Mouse (Mus musculus): Measurements from ENCODE around the gene Gnl1. TPM values are rescaled to one million over a fixed set of nuclear protein-coding genes. Genes with fewer than 3 reads are reported as not detected.

Gene Gnl1
- polyA plus RNA-seq, 1 experiment from 2014 or later, result 59.2 TPM

DNA sequence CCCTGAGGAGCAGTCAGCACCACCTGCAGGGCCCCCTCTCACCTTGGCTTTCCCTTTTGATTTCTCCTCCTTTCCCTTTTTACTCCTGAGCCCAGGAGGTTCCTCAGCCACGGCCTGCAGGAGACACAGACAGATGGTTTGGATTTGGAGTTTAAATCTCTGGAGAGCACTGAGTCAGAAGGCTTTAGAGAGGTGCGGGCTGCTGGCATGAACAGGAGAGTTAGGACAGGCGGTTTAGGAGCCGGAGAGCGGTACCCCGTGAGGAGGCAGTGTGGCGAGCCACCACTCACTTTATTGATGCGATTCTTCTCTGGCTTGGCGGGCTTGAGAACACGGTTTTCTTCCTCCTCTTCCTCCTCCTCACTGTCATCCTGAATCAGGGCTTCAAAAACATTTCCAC is 16.4 kb upstream of the Gnl1 start:
- Histone ChIP-seq H3K36me3 (peaks cover 96% of the 10 kb centered on the region), H3K27me3 (no peaks in the 10 kb centered on the region), H3K4me2 (no peak overlapping the region), H3K27ac (no peak overlapping the region), H3K4me1 (replicated peaks) (peaks cover 2% of the 10 kb centered on the region; the same call in 1 of the 2 replicates), H3K9me3 (no peaks in the 10 kb centered on the region), H3K4me3 (replicated peaks) (no peak overlapping the region), H3K9ac (replicated peaks) (no peak overlapping the region)
- WGBS, result 84% methylated on average over 10 of the region's 10 CpGs
- no peak for ATAC-seq (ENCODE audit: insufficient number of reproducible peaks, insufficient read depth, low FRiP score, low TSS enrichment, low read depth)

DNA sequence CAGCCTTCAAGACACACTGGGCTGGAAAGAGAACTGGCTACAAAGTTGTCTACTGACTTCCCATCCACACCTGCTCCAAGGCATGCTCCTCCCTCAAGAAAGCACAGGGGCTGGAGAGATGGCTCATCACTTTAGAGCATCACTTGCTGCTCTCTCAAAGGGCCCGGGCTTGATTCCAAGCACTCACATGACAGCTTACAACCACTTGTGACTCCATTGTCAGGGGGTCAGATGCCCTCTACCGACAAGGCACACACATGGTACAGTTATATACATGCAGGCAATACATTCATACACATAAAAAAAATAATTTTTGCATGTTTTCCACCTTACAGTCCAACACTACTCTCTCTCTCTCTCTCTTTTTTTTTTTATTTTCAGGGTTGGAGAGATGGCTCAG is 12.0 kb upstream of the Gnl1 start:
- Histone ChIP-seq H3K9ac (replicated peaks) (no peak overlapping the region), H3K4me1 (replicated peaks) (peaks cover 17% of the 10 kb centered on the region), H3K4me3 (replicated peaks) (no peak overlapping the region), H3K4me2 (no peak overlapping the region), H3K9me3 (no peaks in the 10 kb centered on the region), H3K36me3 (peaks cover 61% of the 10 kb centered on the region), H3K27me3 (no peaks in the 10 kb centered on the region), H3K27ac (no peak overlapping the region)
- ATAC-seq (ENCODE audit: insufficient number of reproducible peaks, insufficient read depth, low FRiP score, low TSS enrichment, low read depth), result no peak
- 90% methylated on average over 2 of the region's 2 CpGs for WGBS

DNA sequence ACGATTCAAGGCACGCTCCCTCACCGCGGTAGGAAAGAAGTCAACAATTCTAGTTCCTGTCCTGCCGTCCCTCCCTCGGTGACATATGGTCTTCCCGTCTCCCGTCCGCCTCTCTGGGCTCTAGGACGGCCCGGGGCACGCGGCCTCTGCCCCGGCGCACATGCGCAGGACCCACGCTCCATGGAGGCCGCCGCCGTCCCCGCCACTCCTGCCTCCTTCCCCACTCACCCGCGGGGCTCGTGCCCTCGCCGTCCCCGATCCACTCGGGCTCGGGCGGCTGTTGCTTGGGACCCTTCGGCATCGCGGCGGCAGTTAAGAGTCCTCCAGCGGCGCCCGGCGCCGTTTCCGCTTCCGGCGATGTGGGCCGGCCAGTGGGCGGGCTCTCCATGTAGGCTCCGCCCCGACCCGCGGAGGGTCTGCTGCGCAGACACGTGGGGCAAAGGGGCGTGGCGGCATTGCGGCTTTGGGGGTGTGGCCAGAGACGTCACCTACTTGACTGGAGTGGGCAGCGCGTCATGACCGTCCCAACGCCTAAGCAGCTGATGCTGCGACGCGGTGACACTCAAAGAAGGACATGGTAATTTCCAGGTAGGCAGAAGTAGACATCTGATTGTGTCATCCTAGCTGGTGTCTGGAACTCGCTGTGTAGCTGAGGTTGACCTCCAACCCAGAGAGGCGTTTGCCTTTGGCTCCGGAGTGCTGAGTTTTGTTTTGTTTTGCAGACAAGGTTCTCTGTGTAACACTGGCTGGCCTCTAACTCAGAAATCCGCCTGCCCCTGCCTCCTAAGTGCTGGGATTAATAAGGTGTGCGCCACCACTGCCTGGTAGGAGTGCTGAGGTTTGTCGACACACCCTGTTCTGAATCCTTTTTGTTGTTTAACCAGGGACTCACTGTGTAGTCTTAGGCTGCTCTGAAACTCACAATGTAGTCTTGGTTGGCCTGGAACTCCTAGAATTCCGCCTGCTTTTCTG is 9.9 kb upstream of the Gnl1 start, which contains the start of gene Abcf1:
TSS of gene Abcf1 (minus strand) at position 344 of the 972 bp plus-strand sequence.
- peak within 1 kb of the TSS; percentile 86 for H3K4me2 ChIP-seq
- H3K27me3 ChIP-seq, result no peaks in the 10 kb centered on the region
- peak; percentile 95 for ATAC-seq (ENCODE audit: insufficient number of reproducible peaks, insufficient read depth, low FRiP score, low TSS enrichment, low read depth)
- peak within 1 kb of the TSS; percentile 86 for H3K9ac ChIP-seq (replicated peaks)
- H3K4me1 ChIP-seq (replicated peaks), result peaks cover 17% of the 10 kb centered on the region
- H3K27ac ChIP-seq, result peak within 1 kb of the TSS; percentile 69
- H3K4me3 ChIP-seq (replicated peaks), result peak within 1 kb of the TSS; percentile 89
- under 1% methylated on average over 68 of the region's 68 CpGs for WGBS
- H3K36me3 ChIP-seq, result peaks cover 57% of the 10 kb centered on the region
- no peaks in the 10 kb centered on the region for H3K9me3 ChIP-seq

DNA sequence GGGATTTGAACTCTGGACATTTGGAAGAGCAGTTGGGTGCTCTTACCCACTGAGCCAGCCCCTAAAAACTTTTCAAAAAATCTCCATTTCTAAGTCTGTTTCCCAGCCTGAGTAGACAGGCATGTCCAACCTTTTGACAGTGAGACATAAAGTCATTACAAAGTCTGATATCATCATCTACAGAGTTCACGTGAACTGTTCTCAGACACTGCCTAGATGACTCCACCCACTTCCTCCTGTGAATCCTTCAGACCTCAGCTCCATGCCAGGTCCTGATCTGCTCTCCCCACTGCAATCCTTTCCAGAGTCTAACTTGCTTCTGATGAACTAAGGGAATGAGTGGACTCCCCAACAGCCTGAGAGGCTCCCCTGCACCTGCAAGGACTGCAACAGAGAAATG is 7.5 kb upstream of the Gnl1 start:
- Histone ChIP-seq H3K4me1 (replicated peaks) (peaks cover 17% of the 10 kb centered on the region), H3K27me3 (no peaks in the 10 kb centered on the region), H3K9me3 (no peaks in the 10 kb centered on the region), H3K4me3 (replicated peaks) (no peak overlapping the region), H3K27ac (no peak overlapping the region), H3K9ac (replicated peaks) (no peak overlapping the region), H3K4me2 (no peak overlapping the region), H3K36me3 (peaks cover 51% of the 10 kb centered on the region)
- 79% methylated on average over 1 of the region's 1 CpGs for WGBS
- no peak for ATAC-seq (ENCODE audit: insufficient number of reproducible peaks, insufficient read depth, low FRiP score, low TSS enrichment, low read depth)

DNA sequence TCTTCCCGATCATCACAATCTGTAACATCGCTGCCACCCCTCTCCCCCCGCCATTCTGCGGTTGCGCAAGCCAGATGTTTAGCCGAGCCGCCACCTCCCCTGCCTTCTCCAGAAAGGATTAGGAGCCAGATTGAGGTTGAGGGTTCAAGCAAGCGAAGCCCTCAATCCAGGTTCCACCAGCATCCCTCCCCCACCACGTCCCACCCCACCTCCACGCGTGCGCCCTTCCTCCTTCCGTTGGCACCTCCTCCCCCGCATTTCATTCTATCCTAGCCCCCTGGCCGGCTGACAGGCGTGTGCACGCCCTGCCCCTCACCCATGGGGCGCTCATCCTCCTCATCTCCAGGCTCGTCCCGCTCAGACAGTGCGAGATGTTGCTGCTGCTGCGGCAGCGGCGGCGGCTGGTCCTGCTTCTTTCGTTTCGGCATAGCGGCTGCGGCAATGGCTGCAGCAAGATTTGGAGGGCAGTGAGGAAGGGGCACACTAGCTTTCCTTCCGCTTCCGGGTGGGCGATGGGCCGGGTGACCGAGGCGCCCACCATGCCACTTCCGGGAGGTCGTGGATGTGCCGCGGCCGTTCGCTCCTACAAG is 745 bp upstream of the Gnl1 start:
- under 1% methylated on average over 41 of the region's 41 CpGs for WGBS
- Histone ChIP-seq H3K4me1 (replicated peaks) (peaks cover 22% of the 10 kb centered on the region), H3K36me3 (peaks cover 57% of the 10 kb centered on the region), H3K27me3 (no peaks in the 10 kb centered on the region), H3K4me2 (peak overlapping the region; percentile 89), H3K9me3 (no peaks in the 10 kb centered on the region), H3K27ac (peak overlapping the region; percentile 95), H3K4me3 (replicated peaks) (peak overlapping the region; percentile 88), H3K9ac (replicated peaks) (peak overlapping the region; percentile 83)
- peak; percentile 76 for ATAC-seq (ENCODE audit: insufficient number of reproducible peaks, insufficient read depth, low FRiP score, low TSS enrichment, low read depth)

DNA sequence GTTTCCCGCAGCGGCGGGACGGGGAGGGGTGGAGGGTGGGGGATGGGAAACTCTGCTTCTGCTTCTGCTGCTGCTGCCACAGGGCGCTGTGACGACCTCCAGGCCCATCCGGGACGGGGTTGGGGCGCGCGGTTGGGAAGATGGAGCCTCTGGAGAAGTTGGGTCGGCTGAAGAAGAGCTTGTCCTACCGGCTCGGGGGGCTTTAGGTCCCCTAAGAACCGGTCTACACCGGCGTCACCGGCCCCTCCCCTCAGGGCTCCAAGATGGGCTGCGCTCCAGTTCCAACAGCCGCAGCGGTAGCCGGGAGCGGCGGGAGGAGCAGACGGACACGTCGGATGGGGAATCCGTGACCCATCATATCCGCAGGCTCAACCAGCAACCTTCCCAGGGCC is 708 bp downstream of the Gnl1 start:
- WGBS, result 1% methylated on average over 29 of the region's 29 CpGs
- H3K4me2 ChIP-seq, result peak overlapping the region; percentile 89
- peak overlapping the region; percentile 83 for H3K9ac ChIP-seq (replicated peaks)
- H3K4me1 ChIP-seq (replicated peaks), result peaks cover 22% of the 10 kb centered on the region
- peak overlapping the region; percentile 88 for H3K4me3 ChIP-seq (replicated peaks)
- H3K27ac ChIP-seq, result peak overlapping the region; percentile 95
- H3K9me3 ChIP-seq, result no peaks in the 10 kb centered on the region
- peaks cover 59% of the 10 kb centered on the region for H3K36me3 ChIP-seq
- no peaks in the 10 kb centered on the region for H3K27me3 ChIP-seq
- ATAC-seq (ENCODE audit: insufficient number of reproducible peaks, insufficient read depth, low FRiP score, low TSS enrichment, low read depth), result peak; percentile 39; the same call in 1 of the 2 replicates

DNA sequence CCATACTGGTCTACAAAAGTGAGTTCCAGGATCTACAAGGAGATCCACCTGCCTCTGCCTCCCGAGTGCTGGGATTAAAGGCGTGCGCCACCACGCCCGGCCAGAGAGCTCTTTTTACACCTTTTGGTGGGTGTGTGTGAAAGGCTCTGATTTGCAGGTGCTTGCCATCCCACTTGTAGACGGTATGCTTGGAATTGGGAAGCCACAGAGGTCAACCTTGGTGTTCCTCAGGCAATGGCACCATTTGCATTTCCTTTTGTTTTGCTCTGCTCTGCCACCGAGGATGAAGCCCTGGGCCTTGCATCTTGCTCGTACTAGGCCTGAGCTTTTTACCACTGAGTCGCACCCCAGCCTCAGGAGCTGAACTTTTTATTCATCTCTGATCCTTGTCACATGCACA is 2.1 kb downstream of the Gnl1 start:
- peaks cover 22% of the 10 kb centered on the region for H3K4me1 ChIP-seq (replicated peaks)
- H3K9ac ChIP-seq (replicated peaks), result no peak overlapping the region
- H3K36me3 ChIP-seq, result peaks cover 60% of the 10 kb centered on the region
- no peak overlapping the region for H3K4me3 ChIP-seq (replicated peaks)
- H3K4me2 ChIP-seq, result 0 out of 2 replicates have a peak overlapping the region, but pooled peaks have one; percentile 89
- H3K27ac ChIP-seq, result no peak overlapping the region
- WGBS, result 91% methylated on average over 9 of the region's 9 CpGs
- no peaks in the 10 kb centered on the region for H3K9me3 ChIP-seq
- no peak for ATAC-seq (ENCODE audit: insufficient number of reproducible peaks, insufficient read depth, low FRiP score, low TSS enrichment, low read depth)
- no peaks in the 10 kb centered on the region for H3K27me3 ChIP-seq

DNA sequence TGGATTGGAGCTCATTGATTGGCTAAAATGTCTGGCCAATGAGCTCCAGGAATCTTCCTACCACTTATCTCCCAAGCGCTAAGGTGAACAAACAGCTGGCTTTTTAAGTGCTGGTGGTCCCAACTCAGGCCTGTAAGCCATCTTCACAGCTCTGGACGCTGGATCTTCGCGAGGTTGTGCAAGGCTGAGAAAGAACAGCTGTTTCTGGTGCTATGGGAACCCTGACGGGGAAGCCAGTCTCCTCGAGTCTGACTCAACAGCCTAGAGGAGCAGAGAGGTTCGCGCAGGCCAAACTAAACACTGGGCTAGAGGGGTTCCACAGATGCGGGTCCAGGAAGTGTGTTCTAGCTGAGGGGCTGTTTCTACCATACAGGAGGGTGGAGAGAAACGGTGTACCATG is 12.1 kb downstream of the Gnl1 start:
- WGBS, result 45% methylated on average over 10 of the region's 10 CpGs
- no peak overlapping the region for H3K27ac ChIP-seq
- ATAC-seq (ENCODE audit: insufficient number of reproducible peaks, insufficient read depth, low FRiP score, low TSS enrichment, low read depth), result no peak

DNA sequence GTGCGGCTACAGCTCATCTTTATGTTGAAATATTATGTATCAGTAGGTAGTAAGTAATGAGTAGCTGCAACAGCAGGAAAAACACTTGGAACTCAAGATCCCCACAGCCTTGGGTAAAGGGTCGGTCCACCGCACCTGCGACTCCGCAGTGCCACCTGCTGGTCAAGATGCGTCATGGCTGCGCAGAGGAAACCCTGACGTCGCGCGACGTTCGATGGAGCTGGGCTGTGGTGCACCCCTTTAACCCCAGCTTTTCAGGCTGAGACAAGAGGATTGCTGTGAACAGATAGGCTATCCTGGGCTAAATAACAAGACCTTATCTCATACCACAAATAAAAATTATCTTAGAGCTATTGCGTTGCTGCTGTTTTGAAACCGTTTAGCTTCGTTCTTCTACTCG is 14.0 kb downstream of the Gnl1 start:
- WGBS, result 8% methylated on average over 17 of the region's 17 CpGs

More for the DNA sequence above, 12.1 kb downstream of the Gnl1 start:
- 0 out of 2 replicates have a peak overlapping the region, but pooled peaks have one; percentile 7 for H3K4me2 ChIP-seq
- H3K4me1 ChIP-seq (replicated peaks), result peaks cover 8% of the 10 kb centered on the region
- no peaks in the 10 kb centered on the region for H3K9me3 ChIP-seq
- no peaks in the 10 kb centered on the region for H3K27me3 ChIP-seq
- no peak overlapping the region for H3K9ac ChIP-seq (replicated peaks)
- H3K36me3 ChIP-seq, result peaks cover 32% of the 10 kb centered on the region
- H3K4me3 ChIP-seq (replicated peaks), result no peak overlapping the region

DNA sequence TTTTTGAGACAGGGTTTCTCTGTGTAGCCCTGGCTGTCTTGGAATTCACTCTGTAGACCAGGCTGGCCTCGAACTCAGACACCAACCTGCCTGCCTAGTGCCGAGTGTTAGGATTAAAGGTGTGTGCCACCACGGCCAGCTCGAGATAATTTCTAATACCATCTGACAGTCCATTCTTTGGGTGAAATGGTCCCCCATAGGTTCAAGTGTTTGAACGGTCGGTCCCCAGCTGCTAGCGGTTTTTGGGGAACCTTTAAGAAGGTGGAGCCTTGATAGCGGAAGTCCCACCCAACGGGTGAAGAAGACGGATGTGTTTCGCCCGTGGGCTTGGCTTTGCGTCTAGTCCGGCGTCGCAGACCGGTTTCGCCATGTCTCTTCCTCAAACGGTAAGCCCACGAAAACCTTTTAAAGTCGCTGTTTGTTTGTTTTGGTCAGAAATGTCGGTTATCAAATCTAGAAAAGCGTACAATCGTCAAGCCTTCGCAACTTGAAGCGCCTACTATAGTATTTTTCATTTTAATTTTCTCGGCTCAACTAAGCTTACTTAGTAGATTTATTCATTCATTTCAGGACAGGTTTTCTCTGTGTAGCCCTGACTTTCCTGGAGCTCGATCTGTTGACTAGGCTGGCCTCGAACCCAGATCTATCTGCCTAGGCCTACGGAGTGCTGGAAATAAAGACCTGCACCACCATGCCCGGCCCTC is 14.7 kb downstream of the Gnl1 start:
- H3K36me3 ChIP-seq, result peaks cover 6% of the 10 kb centered on the region
- WGBS, result 3% methylated on average over 31 of the region's 31 CpGs
- no peaks in the 10 kb centered on the region for H3K27me3 ChIP-seq
- peaks cover 14% of the 10 kb centered on the region for H3K4me1 ChIP-seq (replicated peaks)
- H3K4me2 ChIP-seq, result peak overlapping the region; percentile 76
- H3K9ac ChIP-seq (replicated peaks), result peak overlapping the region; percentile 71
- H3K9me3 ChIP-seq, result no peaks in the 10 kb centered on the region
- no peak overlapping the region for H3K27ac ChIP-seq
- peak; percentile 59 for ATAC-seq (ENCODE audit: insufficient number of reproducible peaks, insufficient read depth, low FRiP score, low TSS enrichment, low read depth)
- peak overlapping the region; percentile 60 for H3K4me3 ChIP-seq (replicated peaks)

More for the DNA sequence above, 14.0 kb downstream of the Gnl1 start:
- peak overlapping the region; percentile 60 for H3K4me3 ChIP-seq (replicated peaks)
- peaks cover 14% of the 10 kb centered on the region for H3K4me1 ChIP-seq (replicated peaks)
- no peaks in the 10 kb centered on the region for H3K27me3 ChIP-seq
- H3K9me3 ChIP-seq, result no peaks in the 10 kb centered on the region
- H3K36me3 ChIP-seq, result peaks cover 13% of the 10 kb centered on the region
- ATAC-seq (ENCODE audit: insufficient number of reproducible peaks, insufficient read depth, low FRiP score, low TSS enrichment, low read depth), result peak; percentile 68
- peak overlapping the region; percentile 76 for H3K4me2 ChIP-seq
- no peak overlapping the region for H3K27ac ChIP-seq
- no peak overlapping the region for H3K9ac ChIP-seq (replicated peaks)

DNA sequence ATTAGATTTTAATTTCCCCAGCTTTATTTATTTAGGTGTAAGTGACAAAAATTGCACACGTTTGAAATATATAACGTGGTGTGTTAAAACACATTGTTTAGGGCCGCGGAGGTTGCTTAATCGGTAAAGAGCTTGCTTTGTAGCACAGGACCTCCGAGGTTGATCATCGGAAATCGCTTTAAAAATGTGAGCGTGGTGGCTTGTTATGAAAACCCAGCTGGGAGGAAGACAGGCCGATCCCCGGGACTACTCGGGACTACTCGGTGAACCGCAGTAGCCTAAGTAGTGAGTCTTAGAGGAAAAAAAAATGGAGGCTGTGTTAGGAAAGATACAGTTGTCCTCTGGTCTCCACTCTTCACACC is 15.2 kb downstream of the Gnl1 start:
- WGBS, result 3% methylated on average over 14 of the region's 14 CpGs
- H3K4me3 ChIP-seq (replicated peaks), result peak overlapping the region; percentile 60
- no peaks in the 10 kb centered on the region for H3K9me3 ChIP-seq
- H3K36me3 ChIP-seq, result 0 out of 2 replicates have a peak, but pooled peaks cover 1% of the 10 kb centered on the region
- no peak overlapping the region for H3K27ac ChIP-seq
- peak overlapping the region; percentile 76 for H3K4me2 ChIP-seq
- no peaks in the 10 kb centered on the region for H3K27me3 ChIP-seq
- peaks cover 14% of the 10 kb centered on the region for H3K4me1 ChIP-seq (replicated peaks)
- H3K9ac ChIP-seq (replicated peaks), result peak overlapping the region; percentile 71
- ATAC-seq (ENCODE audit: insufficient number of reproducible peaks, insufficient read depth, low FRiP score, low TSS enrichment, low read depth), result no peak

Data from limb, embryonic 12.5 days (tissue).